Mouse (Mus musculus) intestine, postnatal 0 days (tissue): Measurements from ENCODE around the gene Plekhj1. TPM values are rescaled to one million over a fixed set of nuclear protein-coding genes. Genes with fewer than 3 reads are reported as not detected.

ENCODE experiments used
- ATAC-seq: fragments of 200-750 bp; cut with Nextera tagmentation; 2 replicates; pipeline ENCODE4 v1.8.0; 2017; ENCODE audit warnings: mild to moderate bottlenecking, moderate TSS enrichment, moderate library complexity
- H3K27ac ChIP-seq: fragments of 300-500 bp; sonication (generic); 2 replicates; pipeline ENCODE4 v1.5.1; 2014; ENCODE audit warnings: mild to moderate bottlenecking, low read depth, low read length, moderate library complexity
- H3K27me3 ChIP-seq: fragments of 300-500 bp; sonication (generic); replicated peaks from 2 replicates; pipeline ENCODE4 v1.6.1; 2014; ENCODE audit warnings: low read length, mixed read lengths; ENCODE audit not compliant: control insufficient read depth, insufficient read depth
- H3K36me3 ChIP-seq: fragments of 300-500 bp; sonication (generic); 2 replicates; pipeline ENCODE4 v1.6.1; 2014; ENCODE audit warnings: mild to moderate bottlenecking, moderate library complexity; ENCODE audit not compliant: control insufficient read depth, insufficient read depth
- H3K4me1 ChIP-seq: fragments of 300-500 bp; sonication (generic); replicated peaks from 2 replicates; pipeline ENCODE4 v1.6.1; 2014; ENCODE audit warnings: antibody characterized with exemption, low read length, mixed read lengths; ENCODE audit not compliant: control insufficient read depth, insufficient read depth
- H3K4me2 ChIP-seq: fragments of 300-500 bp; sonication (generic); replicated peaks from 2 replicates; pipeline ENCODE4 v1.6.1; 2014; ENCODE audit warnings: low read depth, mild to moderate bottlenecking, moderate library complexity
- H3K4me3 ChIP-seq: fragments of 300-500 bp; sonication (generic); 2 replicates; pipeline ENCODE4 v1.5.1; 2014; ENCODE audit warnings: low read depth, low read length
- H3K9ac ChIP-seq: fragments of 300-500 bp; sonication (generic); 2 replicates; pipeline ENCODE4 v1.6.1; 2014; ENCODE audit warnings: mild to moderate bottlenecking, low read depth, low read length
- H3K9me3 ChIP-seq: fragments of 300-500 bp; sonication (generic); 2 replicates; pipeline ENCODE4 v1.6.1; 2016; ENCODE audit warnings: mixed run types; ENCODE audit not compliant: control insufficient read depth
- CTCF ChIP-seq: sonication (generic); IDR thresholded peaks from 2 replicates; pipeline ENCODE4 v1.5.1; 2016; ENCODE audit warnings: low read depth, mild to moderate bottlenecking, control low read depth, antibody characterized with exemption, moderate library complexity
- WGBS: fragments of 180-500 bp; shearing (Covaris S2); extraction: QIAGEN DNeasy Blood & Tissue Kit; methylation state at CpG from one replicate; pipeline ENCODE4 v1.1.7; 2014; 5-methylcytosine and 5-hydroxymethylcytosine counted together
- polyA plus RNA-seq: library from polyadenylated mRNA; unstranded; fragments of >200 nt; fragmentation: Nextera tagmentation; extraction: Ambion mirVana; gene quantifications from 2 replicates; pipeline ENCODE4 v1.2.1, GENCODE M21; 2015

Gene Plekhj1
- 60.9 and 61.8 TPM in 2 replicates for polyA plus RNA-seq

DNA sequence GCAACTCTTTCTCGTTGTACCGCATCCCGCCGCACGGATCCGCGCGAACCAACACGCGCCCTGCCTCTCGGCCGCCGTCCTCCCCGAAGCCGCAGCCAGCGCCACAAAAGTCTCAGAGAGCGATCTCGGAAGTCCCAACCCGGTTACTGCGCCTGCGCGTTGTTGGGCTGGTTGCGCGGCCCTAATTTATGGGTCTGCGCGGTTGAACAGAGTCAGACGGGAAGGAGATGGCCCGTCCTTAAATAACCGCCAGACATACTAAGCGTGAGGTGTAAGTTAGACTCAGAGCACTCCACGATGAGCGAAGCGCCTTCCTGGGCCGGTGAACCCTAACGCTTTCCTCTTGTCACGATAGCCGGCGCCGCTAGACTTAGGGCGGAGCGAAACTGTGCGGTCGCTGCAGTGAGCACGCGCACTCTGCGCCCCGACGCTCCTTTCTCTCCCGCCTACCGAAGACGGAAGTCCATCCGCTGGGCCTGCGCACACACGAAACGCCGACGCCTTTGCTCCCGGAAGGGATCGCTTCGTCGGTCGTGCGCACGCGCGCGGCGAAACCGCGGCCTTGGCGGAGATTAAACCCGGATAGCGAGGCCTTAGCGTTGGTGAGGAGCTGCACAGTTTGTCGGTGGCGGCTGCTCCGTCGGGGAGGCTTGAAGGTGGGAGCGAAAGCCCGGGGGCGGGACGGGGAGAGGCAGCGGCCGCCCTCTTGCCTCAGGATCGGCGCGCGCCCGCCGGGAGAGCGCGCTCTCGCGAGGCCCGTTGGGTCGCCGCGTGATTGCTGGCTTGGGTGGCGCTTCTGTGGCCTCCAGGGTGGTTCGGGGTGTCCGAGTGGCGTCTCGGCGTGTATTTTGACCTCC is at the start of gene Plekhj1, which contains the start of gene Sf3a2:
Gene Plekhj1, minus strand, starts transcription at position 477 of the 857 bp plus-strand sequence.
Gene Sf3a2, plus strand, starts transcription at position 49 of the 857 bp plus-strand sequence.
- no peaks in the 10 kb centered on the region for H3K9me3 ChIP-seq
- H3K27ac ChIP-seq, result peak within 1 kb of the TSS; percentile 99
- H3K4me3 ChIP-seq, result peak within 1 kb of the TSS; percentile 81
- H3K4me1 ChIP-seq, result no peaks in the 10 kb centered on the region
- TF ChIP-seq CTCF, result 0 out of 2 replicates have a peak, but pooled peaks have one; percentile 33
- peak; percentile 91 for ATAC-seq
- H3K27me3 ChIP-seq, result no peaks in the 10 kb centered on the region
- H3K4me2 ChIP-seq, result peak within 1 kb of the TSS; percentile 90
- under 1% methylated on average over 104 of the region's 104 CpGs for WGBS
- H3K9ac ChIP-seq, result peak within 1 kb of the TSS; percentile 97
- H3K36me3 ChIP-seq, result peaks cover 47% of the 10 kb centered on the region

DNA sequence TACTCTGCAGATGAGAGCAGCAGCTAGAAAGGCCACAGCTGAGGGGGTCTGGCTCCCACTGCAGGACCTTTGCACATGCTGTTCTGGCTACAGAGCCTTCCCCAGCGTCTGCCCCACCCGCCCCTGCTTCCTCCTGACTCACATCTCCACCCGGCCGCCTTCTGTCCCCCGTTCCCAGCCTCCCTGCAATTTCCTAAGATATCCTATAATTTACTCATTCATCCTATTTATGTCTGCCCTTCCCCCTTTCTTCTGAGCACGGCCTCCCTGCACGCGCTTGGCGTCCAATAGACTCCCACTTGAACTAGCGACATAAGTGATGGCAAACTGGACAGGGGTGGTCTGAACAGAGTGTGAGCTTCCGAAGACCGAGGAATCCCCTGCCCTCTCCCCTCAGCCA is 47.3 kb upstream of the Plekhj1 start:
- Histone ChIP-seq H3K4me1 (no peaks in the 10 kb centered on the region), H3K9me3 (no peaks in the 10 kb centered on the region), H3K9ac (no peak overlapping the region), H3K36me3 (no peaks in the 10 kb centered on the region), H3K4me3 (no peak overlapping the region), H3K27me3 (peaks cover 34% of the 10 kb centered on the region), H3K27ac (no peak overlapping the region), H3K4me2 (no peak overlapping the region)
- 66% methylated on average over 12 of the region's 12 CpGs for WGBS
- ATAC-seq, result no peak
- TF ChIP-seq CTCF, result no peak

DNA sequence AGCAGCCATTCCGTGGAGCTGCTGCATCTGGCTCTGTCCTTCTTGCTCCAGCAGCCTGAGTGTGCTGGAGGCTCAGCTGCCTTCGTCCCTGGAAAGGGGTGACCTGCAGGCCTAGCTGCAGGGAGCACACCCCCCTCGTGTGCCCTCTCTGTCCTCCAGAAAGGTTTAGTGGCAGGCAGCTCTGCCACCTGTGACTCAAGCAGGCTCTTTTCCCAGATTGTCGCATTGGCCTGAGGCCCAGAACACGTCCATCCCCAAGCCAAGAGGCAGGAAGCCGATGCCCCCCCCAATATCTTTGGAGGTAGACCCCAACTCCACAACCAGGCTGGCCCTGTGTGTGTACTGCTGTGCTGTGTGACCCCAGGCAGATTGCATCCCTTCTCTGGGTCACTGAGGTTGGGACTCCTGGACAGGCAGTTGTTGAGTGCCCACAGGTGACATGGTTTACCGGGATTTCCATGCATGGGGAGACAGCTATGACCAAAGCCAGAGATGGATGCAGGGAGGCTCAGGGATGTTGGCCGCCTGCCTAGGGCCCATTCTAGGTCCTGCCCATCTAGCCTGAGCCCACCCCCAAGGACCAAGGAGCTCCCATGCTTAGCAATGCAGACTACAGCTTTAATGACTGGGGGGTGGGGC is 46.7 kb upstream of the Plekhj1 start:
- Histone ChIP-seq H3K9ac (no peak overlapping the region), H3K4me1 (no peaks in the 10 kb centered on the region), H3K27ac (no peak overlapping the region), H3K9me3 (no peaks in the 10 kb centered on the region), H3K36me3 (no peaks in the 10 kb centered on the region), H3K4me2 (no peak overlapping the region), H3K4me3 (no peak overlapping the region), H3K27me3 (peaks cover 34% of the 10 kb centered on the region)
- ATAC-seq, result no peak
- 70% methylated on average over 8 of the region's 8 CpGs for WGBS
- no peak for TF ChIP-seq CTCF

DNA sequence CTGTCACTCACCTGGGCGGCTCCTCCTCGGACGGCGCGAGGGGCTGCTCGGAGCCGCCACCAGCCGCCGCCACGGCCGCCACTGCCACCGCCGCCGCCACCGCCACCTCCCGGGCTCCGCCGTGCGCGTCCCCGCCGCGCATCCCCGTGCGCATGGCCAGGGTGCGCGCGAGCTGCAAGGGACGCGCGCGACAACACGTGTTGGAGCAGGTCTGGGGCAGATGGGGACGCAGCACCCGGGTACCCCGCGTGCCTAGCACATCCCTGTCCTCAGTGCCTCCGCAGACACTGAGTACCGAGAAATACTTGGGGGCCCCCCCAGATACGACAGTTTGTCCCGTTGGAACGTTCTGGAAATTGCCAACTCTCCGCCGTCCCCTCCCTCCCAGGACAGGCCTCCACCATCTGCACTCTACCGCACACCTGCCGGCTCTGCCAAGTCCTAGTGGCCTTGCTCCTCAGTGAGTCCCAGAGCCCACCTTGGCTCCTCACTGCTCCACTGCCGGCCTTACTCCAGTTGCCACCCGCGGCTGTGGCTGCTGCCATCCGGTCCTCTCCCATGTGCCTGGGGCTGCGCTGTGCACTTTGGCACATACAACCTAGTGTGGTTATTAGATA is 45.6 kb upstream of the Plekhj1 start, which contains the start of gene Lingo3:
Gene Lingo3, minus strand, starts transcription at position 109 of the 617 bp plus-strand sequence.
- no peak for TF ChIP-seq CTCF
- H3K27me3 ChIP-seq, result peaks cover 34% of the 10 kb centered on the region
- H3K4me1 ChIP-seq, result no peaks in the 10 kb centered on the region
- 5% methylated on average over 41 of the region's 51 CpGs for WGBS
- no peak within 1 kb of the TSS for H3K27ac ChIP-seq
- no peaks in the 10 kb centered on the region for H3K9me3 ChIP-seq
- H3K36me3 ChIP-seq, result no peaks in the 10 kb centered on the region
- no peak within 1 kb of the TSS for H3K9ac ChIP-seq
- H3K4me3 ChIP-seq, result peak within 1 kb of the TSS; percentile 40
- peak; percentile 32; the same call in 1 of the 2 replicates for ATAC-seq
- H3K4me2 ChIP-seq, result peak within 1 kb of the TSS; percentile 71

DNA sequence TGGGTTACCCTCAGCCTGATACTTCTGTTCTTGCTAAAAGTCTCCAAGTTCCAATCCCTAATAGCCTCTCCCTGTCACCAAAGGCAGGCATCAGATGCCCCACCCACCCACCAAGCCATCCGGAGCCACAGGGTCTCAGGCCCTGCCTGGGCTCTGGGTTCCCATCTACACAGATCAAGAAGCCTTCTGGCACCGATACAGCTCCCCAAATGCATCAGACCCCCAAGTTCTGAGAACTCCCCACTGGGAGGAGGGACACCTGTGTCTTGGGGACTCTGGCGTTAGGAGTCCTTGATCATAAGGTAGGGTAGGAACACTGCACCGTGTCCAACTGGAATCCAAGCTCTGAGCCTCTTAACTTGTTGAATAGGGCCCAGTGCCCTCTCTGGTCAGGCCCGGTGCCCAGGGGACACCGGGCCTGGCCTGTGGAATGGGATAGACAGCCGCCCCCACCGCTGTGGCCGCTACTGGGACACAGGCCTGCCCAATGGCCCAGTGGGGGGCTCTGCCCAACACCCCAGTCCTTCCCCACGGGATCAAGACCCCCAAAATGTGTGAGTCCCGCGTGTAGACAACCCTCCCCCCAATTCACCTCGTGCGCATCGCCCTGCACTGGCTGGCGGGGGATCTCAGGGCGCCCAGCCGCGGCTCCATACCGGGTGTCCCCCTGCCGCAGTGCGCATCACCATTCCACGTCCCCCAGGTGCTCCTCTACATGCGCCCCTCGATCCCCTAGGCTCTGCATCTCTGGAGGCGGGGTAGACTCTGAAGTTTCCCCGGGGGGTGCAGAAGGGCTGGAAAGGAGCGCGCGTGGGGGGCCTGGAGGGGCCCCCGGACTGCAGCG is 44.9 kb upstream of the Plekhj1 start:
- no peaks in the 10 kb centered on the region for H3K36me3 ChIP-seq
- no peaks in the 10 kb centered on the region for H3K9me3 ChIP-seq
- 13% methylated on average over 32 of the region's 32 CpGs for WGBS
- H3K4me3 ChIP-seq, result peak overlapping the region; percentile 40
- peak overlapping the region; percentile 71 for H3K4me2 ChIP-seq
- H3K27me3 ChIP-seq, result peaks cover 34% of the 10 kb centered on the region
- H3K4me1 ChIP-seq, result no peaks in the 10 kb centered on the region
- ATAC-seq, result no peak
- H3K27ac ChIP-seq, result no peak overlapping the region
- H3K9ac ChIP-seq, result no peak overlapping the region
- TF ChIP-seq CTCF, result no peak
